Comparison of ENCODE assay signal across 8 mouse cellular contexts in genomic region chr10:79778006-79778405, GRCm38 (mm10). TPM values are rescaled to one million over a fixed set of nuclear protein-coding genes. Genes with fewer than 3 reads are reported as not detected.
DNase-seq lines count a peak whose midpoint lies in the region; ATAC-seq lines count a peak whose summit lies in the region.

No protein-coding gene starts in this region.

- DNase-seq in midbrain, embryonic 11.5 days (ENCODE audit: low spot score, missing footprints) = peak; percentile 86
- DNase-seq in embryonic facial prominence, embryonic 14.5 days (ENCODE audit: low spot score) = peak; percentile 72
- no peak for DNase-seq in hindbrain, embryonic 14.5 days (ENCODE audit: low spot score)
- peak; percentile 70 for DNase-seq in lung, postnatal 14 days
- DNase-seq in right cerebral cortex, postnatal 25 days = no peak
- no peak for DNase-seq in frontal cortex, postnatal 14 days (ENCODE audit: low spot score in 2 of 2)
- no peak for DNase-seq in frontal cortex, postnatal 10 days (ENCODE audit: low spot score in 2 of 2)

- no peak overlapping the region for H3K9ac ChIP-seq in midbrain, embryonic 11.5 days (ENCODE audit: low read length)
- H3K9ac ChIP-seq in midbrain, embryonic 15.5 days = no peak overlapping the region
- H3K9ac ChIP-seq in embryonic facial prominence, embryonic 14.5 days (ENCODE audit: low read depth, low read length) = peak overlapping the region; percentile 69; the same call in 1 of the 2 replicates
- no peak overlapping the region for H3K9ac ChIP-seq in hindbrain, embryonic 14.5 days

- peaks cover 8% of the 10 kb centered on the region for H3K4me1 ChIP-seq in midbrain, embryonic 11.5 days (ENCODE audit: control insufficient read depth, insufficient read depth, low read length)
- H3K4me1 ChIP-seq in midbrain, embryonic 15.5 days = peaks cover 20% of the 10 kb centered on the region
- H3K4me1 ChIP-seq in embryonic facial prominence, embryonic 14.5 days (ENCODE audit: control insufficient read depth, insufficient read depth, low read length) = peaks cover 23% of the 10 kb centered on the region; the same call in 1 of the 2 replicates
- peaks cover 13% of the 10 kb centered on the region for H3K4me1 ChIP-seq in hindbrain, embryonic 14.5 days (replicated peaks; ENCODE audit: control insufficient read depth, insufficient read depth, low read length)

- H3K36me3 ChIP-seq in midbrain, embryonic 11.5 days (ENCODE audit: control insufficient read depth, insufficient read depth, low read length) = no peaks in the 10 kb centered on the region
- H3K36me3 ChIP-seq in midbrain, embryonic 15.5 days (replicated peaks) = no peaks in the 10 kb centered on the region
- no peaks in the 10 kb centered on the region for H3K36me3 ChIP-seq in embryonic facial prominence, embryonic 14.5 days (ENCODE audit: control insufficient read depth, insufficient read depth, low read length)
- no peaks in the 10 kb centered on the region for H3K36me3 ChIP-seq in hindbrain, embryonic 14.5 days (replicated peaks; ENCODE audit: control insufficient read depth, insufficient read depth)

- H3K27me3 ChIP-seq in midbrain, embryonic 11.5 days (ENCODE audit: control insufficient read depth, insufficient read depth, low read length) = peaks cover 43% of the 10 kb centered on the region
- peaks cover 44% of the 10 kb centered on the region for H3K27me3 ChIP-seq in midbrain, embryonic 15.5 days (replicated peaks)
- peaks cover 19% of the 10 kb centered on the region; the same call in 1 of the 2 replicates for H3K27me3 ChIP-seq in embryonic facial prominence, embryonic 14.5 days (replicated peaks; ENCODE audit: control insufficient read depth, insufficient read depth, low read length)
- peaks cover 48% of the 10 kb centered on the region for H3K27me3 ChIP-seq in hindbrain, embryonic 14.5 days (ENCODE audit: control insufficient read depth, insufficient read depth, low read length)

- no peak overlapping the region for H3K4me2 ChIP-seq in midbrain, embryonic 11.5 days
- no peak overlapping the region for H3K4me2 ChIP-seq in midbrain, embryonic 15.5 days
- H3K4me2 ChIP-seq in embryonic facial prominence, embryonic 14.5 days (ENCODE audit: low read depth, low read length) = peak overlapping the region; percentile 79
- H3K4me2 ChIP-seq in hindbrain, embryonic 14.5 days (replicated peaks) = no peak overlapping the region

- H3K9me3 ChIP-seq in midbrain, embryonic 11.5 days (ENCODE audit: control insufficient read depth, low read length) = no peaks in the 10 kb centered on the region; the same call in 1 of the 2 replicates
- no peaks in the 10 kb centered on the region for H3K9me3 ChIP-seq in midbrain, embryonic 15.5 days
- peaks cover 4% of the 10 kb centered on the region; the same call in 1 of the 2 replicates for H3K9me3 ChIP-seq in embryonic facial prominence, embryonic 14.5 days (ENCODE audit: control insufficient read depth, low read length)
- 0 out of 2 replicates have a peak, but pooled peaks cover 4% of the 10 kb centered on the region for H3K9me3 ChIP-seq in hindbrain, embryonic 14.5 days (ENCODE audit: control insufficient read depth, low read length)

- H3K4me3 ChIP-seq in midbrain, embryonic 11.5 days (ENCODE audit: low read depth, low read length) = no peak overlapping the region
- H3K4me3 ChIP-seq in midbrain, embryonic 15.5 days = no peak overlapping the region
- peak overlapping the region; percentile 49; the same call in 1 of the 2 replicates for H3K4me3 ChIP-seq in embryonic facial prominence, embryonic 14.5 days (ENCODE audit: low read depth, low read length)
- no peak overlapping the region for H3K4me3 ChIP-seq in hindbrain, embryonic 14.5 days (replicated peaks; ENCODE audit: low read length)

- ATAC-seq in midbrain, embryonic 11.5 days (ENCODE audit: low FRiP score) = no peak
- no peak for ATAC-seq in midbrain, embryonic 15.5 days (replicated peaks)
- no peak for ATAC-seq in embryonic facial prominence, embryonic 14.5 days (ENCODE audit: low read depth)
- ATAC-seq in hindbrain, embryonic 14.5 days (ENCODE audit: low FRiP score) = peak; percentile 12; the same call in 1 of the 2 replicates

- 18% methylated on average over 15 of the region's 15 CpGs for WGBS in midbrain, embryonic 11.5 days
- 11% methylated on average over 15 of the region's 15 CpGs for WGBS in midbrain, embryonic 15.5 days
- WGBS in embryonic facial prominence, embryonic 14.5 days = 9% methylated on average over 15 of the region's 15 CpGs
- WGBS in hindbrain, embryonic 14.5 days = 9% methylated on average over 15 of the region's 15 CpGs

- no peak overlapping the region for H3K27ac ChIP-seq in midbrain, embryonic 11.5 days (ENCODE audit: low read depth, low read length)
- no peak overlapping the region for H3K27ac ChIP-seq in midbrain, embryonic 15.5 days
- H3K27ac ChIP-seq in embryonic facial prominence, embryonic 14.5 days (replicated peaks; ENCODE audit: low read depth, low read length) = 0 out of 2 replicates have a peak overlapping the region, but pooled peaks have one; percentile 39
- H3K27ac ChIP-seq in hindbrain, embryonic 14.5 days = 0 out of 2 replicates have a peak overlapping the region, but pooled peaks have one; percentile 9

RNA-seq across cellular contexts. Expression of gene Fstl3, which starts 0.9 kb away (rescaled TPM):
- polyA plus RNA-seq in midbrain, embryonic 11.5 days (2014; fragmentation: Nextera tagmentation; extraction: Ambion mirVana) = 0.60 and 1.2 TPM in 2 replicates
- polyA plus RNA-seq in midbrain, embryonic 15.5 days (2015; fragmentation: Nextera tagmentation; extraction: Ambion mirVana) = 1.9 and 2.0 TPM in 2 replicates
- polyA plus RNA-seq in embryonic facial prominence, embryonic 14.5 days (2014; fragmentation: Nextera tagmentation; extraction: Ambion mirVana) = 8.3 and 10.7 TPM in 2 replicates
- polyA plus RNA-seq in hindbrain, embryonic 14.5 days (2014; fragmentation: Nextera tagmentation; extraction: Ambion mirVana) = 1.6 and 2.2 TPM in 2 replicates

RNA-seq across cellular contexts. Expression of gene Rnf126, which starts 11.3 kb away (rescaled TPM):
- 69.9 and 81.9 TPM in 2 replicates for polyA plus RNA-seq in midbrain, embryonic 11.5 days (2014; fragmentation: Nextera tagmentation; extraction: Ambion mirVana)
- polyA plus RNA-seq in midbrain, embryonic 15.5 days (2015; fragmentation: Nextera tagmentation; extraction: Ambion mirVana) = 109 and 117 TPM in 2 replicates
- 77.5 and 78.9 TPM in 2 replicates for polyA plus RNA-seq in embryonic facial prominence, embryonic 14.5 days (2014; fragmentation: Nextera tagmentation; extraction: Ambion mirVana)
- 92.8 and 96.7 TPM in 2 replicates for polyA plus RNA-seq in hindbrain, embryonic 14.5 days (2014; fragmentation: Nextera tagmentation; extraction: Ambion mirVana)

RNA-seq across cellular contexts. Expression of gene Prss57, which starts 12.8 kb away (rescaled TPM):
- 0.10 and 0.40 TPM in 2 replicates for polyA plus RNA-seq in midbrain, embryonic 11.5 days (2014; fragmentation: Nextera tagmentation; extraction: Ambion mirVana)
- 0.17 TPM in 1 of 2 replicates, not detected in the other for polyA plus RNA-seq in midbrain, embryonic 15.5 days (2015; fragmentation: Nextera tagmentation; extraction: Ambion mirVana)
- polyA plus RNA-seq in embryonic facial prominence, embryonic 14.5 days (2014; fragmentation: Nextera tagmentation; extraction: Ambion mirVana) = 0.16 TPM in 1 of 2 replicates, not detected in the other
- 0.08 and 0.29 TPM in 2 replicates for polyA plus RNA-seq in hindbrain, embryonic 14.5 days (2014; fragmentation: Nextera tagmentation; extraction: Ambion mirVana)

RNA-seq across cellular contexts. Expression of gene Palm, which starts 15.4 kb away (rescaled TPM):
- 109 and 129 TPM in 2 replicates for polyA plus RNA-seq in midbrain, embryonic 11.5 days (2014; fragmentation: Nextera tagmentation; extraction: Ambion mirVana)
- polyA plus RNA-seq in midbrain, embryonic 15.5 days (2015; fragmentation: Nextera tagmentation; extraction: Ambion mirVana) = 337 and 348 TPM in 2 replicates
- polyA plus RNA-seq in embryonic facial prominence, embryonic 14.5 days (2014; fragmentation: Nextera tagmentation; extraction: Ambion mirVana) = 62.5 and 75.4 TPM in 2 replicates
- polyA plus RNA-seq in hindbrain, embryonic 14.5 days (2014; fragmentation: Nextera tagmentation; extraction: Ambion mirVana) = 240 and 247 TPM in 2 replicates

RNA-seq across cellular contexts. Expression of gene Fgf22, which starts 23.1 kb away (rescaled TPM):
- polyA plus RNA-seq in midbrain, embryonic 11.5 days (2014; fragmentation: Nextera tagmentation; extraction: Ambion mirVana) = 0.08 and 0.32 TPM in 2 replicates
- 1.4 and 1.6 TPM in 2 replicates for polyA plus RNA-seq in midbrain, embryonic 15.5 days (2015; fragmentation: Nextera tagmentation; extraction: Ambion mirVana)
- polyA plus RNA-seq in embryonic facial prominence, embryonic 14.5 days (2014; fragmentation: Nextera tagmentation; extraction: Ambion mirVana) = 0.35 and 0.38 TPM in 2 replicates
- 1.4 and 1.6 TPM in 2 replicates for polyA plus RNA-seq in hindbrain, embryonic 14.5 days (2014; fragmentation: Nextera tagmentation; extraction: Ambion mirVana)

Comparison
In these comparisons a context has a peak if more than half of its experiments do, and no peak if none do; other contexts are left out.
1. DNase-seq: peak in midbrain, embryonic 11.5 days (single experiment), embryonic facial prominence, embryonic 14.5 days (single experiment) and lung, postnatal 14 days (single experiment); none in hindbrain, embryonic 14.5 days (single experiment), right cerebral cortex, postnatal 25 days (single experiment), frontal cortex, postnatal 14 days (0 of 2) and frontal cortex, postnatal 10 days (0 of 2).
2. H3K27ac ChIP-seq: peak in embryonic facial prominence, embryonic 14.5 days (single experiment) and hindbrain, embryonic 14.5 days (single experiment); none in midbrain, embryonic 11.5 days (single experiment) and midbrain, embryonic 15.5 days (single experiment).